Mouse (Mus musculus) embryonic fibroblast, embryonic 13.5 days (primary cell): Measurements from ENCODE around the gene Specc1.

ENCODE experiments used
- CTCF ChIP-seq: IDR thresholded peaks from 2 replicates; pipeline ENCODE4 v1.5.1; 2011; ENCODE audit warnings: mild to moderate bottlenecking, control low read depth, low read length, moderate library complexity, borderline replicate concordance; ENCODE audit not compliant: insufficient read depth
- POLR2A ChIP-seq: IDR thresholded peaks from 2 replicates; pipeline ENCODE4 v1.6.1; 2011; ENCODE audit warnings: low read depth, mild to moderate bottlenecking, control low read depth, low read length, moderate library complexity

DNA sequence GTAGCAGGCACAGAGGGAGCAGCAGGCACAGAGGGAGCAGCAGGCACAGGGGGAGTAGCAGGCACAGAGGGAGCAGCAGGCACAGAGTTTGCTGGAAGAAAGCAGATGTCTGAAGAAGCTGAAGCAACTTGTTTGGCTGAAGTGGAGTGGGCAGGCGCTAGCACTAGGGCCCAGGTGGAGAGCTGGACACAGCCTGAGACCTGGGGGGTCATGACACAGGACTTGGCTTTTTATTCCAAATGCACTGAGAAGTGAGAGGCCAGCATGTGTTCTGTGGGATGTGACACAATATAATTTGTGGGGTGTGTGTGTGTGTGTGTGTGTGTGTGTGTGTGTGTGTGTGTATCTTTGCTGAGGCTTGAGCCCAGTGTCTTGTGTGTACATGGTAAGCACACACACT, 64.3 kb downstream of the Specc1 start:
- TF ChIP-seq CTCF = no peak
- no peak for TF ChIP-seq POLR2A
